Mouse (Mus musculus): ENCODE data around the gene Nol9. TPM values are rescaled to one million over a fixed set of nuclear protein-coding genes. Genes with fewer than 3 reads are reported as not detected.
"Not testable (repeated sequence)": the region's sequence is repeated elsewhere in the genome, so short reads cannot be mapped to it uniquely, and the experiment has no call there.

Gene Nol9
- total and polyA plus RNA-seq, 2 experiments from 2014 or later = 17.1 to 33.0 TPM

- WGBS = 53% methylated on average over 15 of the region's 15 CpGs
- H3K4me1 ChIP-seq (ENCODE audit: insufficient read depth, low read length) = peaks cover 25% of the 10 kb centered on the region
Observed at GRCm38 (mm10) chr4:152028456-152028855, 10.7 kb upstream of the Nol9 start.

GRCm38 (mm10) chr4:152029087-152029486 is 10.0 kb upstream of the Nol9 start:
- no peaks in the 10 kb centered on the region for H3K36me3 ChIP-seq (ENCODE audit: insufficient read depth, low read length)
- H3K27me3 ChIP-seq (ENCODE audit: insufficient read depth, low read length) = no peaks in the 10 kb centered on the region
- no peak overlapping the region for H3K27ac ChIP-seq
- peaks cover 25% of the 10 kb centered on the region for H3K4me1 ChIP-seq (ENCODE audit: insufficient read depth, low read length)
- DNase-seq (ENCODE audit: low spot score) (no peak), ATAC-seq (no peak)
- 34% methylated on average over 5 of the region's 5 CpGs for WGBS
- H3K9me3 ChIP-seq (ENCODE audit: low read length) = no peaks in the 10 kb centered on the region
- peak overlapping the region; percentile 96 for H3K4me2 ChIP-seq (ENCODE audit: low read depth, low read length)
- H3K4me3 ChIP-seq (ENCODE audit: low read length) = no peak overlapping the region; the same call in 1 of the 2 replicates
- no peak overlapping the region for H3K9ac ChIP-seq (replicated peaks; ENCODE audit: low read length)
- peak; percentile 56 for TF ChIP-seq CTCF (IDR thresholded peaks at IDR 0.05; ENCODE audit: low read depth)

More at GRCm38 (mm10) chr4:152028456-152028855, 10.7 kb upstream of the Nol9 start:
- no peaks in the 10 kb centered on the region for H3K36me3 ChIP-seq (ENCODE audit: insufficient read depth, low read length)
- no peaks in the 10 kb centered on the region for H3K27me3 ChIP-seq (ENCODE audit: insufficient read depth, low read length)
- ATAC-seq = no peak
- no peak for TF ChIP-seq CTCF (IDR thresholded peaks at IDR 0.05; ENCODE audit: low read depth)
- H3K27ac ChIP-seq = peak overlapping the region; percentile 68; the same call in 1 of the 2 replicates
- DNase-seq (ENCODE audit: low spot score) = no peak
- H3K4me2 ChIP-seq (ENCODE audit: low read depth, low read length) = peak overlapping the region; percentile 96
- peak overlapping the region; percentile 50; the same call in 1 of the 2 replicates for H3K9ac ChIP-seq (replicated peaks; ENCODE audit: low read length)
- H3K9me3 ChIP-seq (ENCODE audit: low read length) = no peaks in the 10 kb centered on the region
- H3K4me3 ChIP-seq (ENCODE audit: low read length) = peak overlapping the region; percentile 68

GRCm38 (mm10) chr4:152029997-152030396 is 9.1 kb upstream of the Nol9 start:
- no peaks in the 10 kb centered on the region for H3K36me3 ChIP-seq (ENCODE audit: insufficient read depth, low read length)
- WGBS = 36% methylated on average over 4 of the region's 4 CpGs
- DNase-seq (ENCODE audit: low spot score) = peak; percentile 66
- H3K4me3 ChIP-seq (ENCODE audit: low read length) = no peak overlapping the region
- H3K27ac ChIP-seq = no peak overlapping the region
- TF ChIP-seq CTCF (IDR thresholded peaks at IDR 0.05; ENCODE audit: low read depth) = peak; percentile 42
- H3K4me1 ChIP-seq (ENCODE audit: insufficient read depth, low read length) = peaks cover 25% of the 10 kb centered on the region
- no peak overlapping the region for H3K9ac ChIP-seq (replicated peaks; ENCODE audit: low read length)
- H3K9me3 ChIP-seq (ENCODE audit: low read length) = no peaks in the 10 kb centered on the region
- ATAC-seq = no peak
- peak overlapping the region; percentile 30 for H3K4me2 ChIP-seq (ENCODE audit: low read depth, low read length)
- H3K27me3 ChIP-seq (ENCODE audit: insufficient read depth, low read length) = no peaks in the 10 kb centered on the region

GRCm38 (mm10) chr4:152032922-152033321 is 6.2 kb upstream of the Nol9 start:
- WGBS = 90% methylated on average over 13 of the region's 13 CpGs
- ATAC-seq = no peak
- TF ChIP-seq CTCF (IDR thresholded peaks at IDR 0.05; ENCODE audit: low read depth) = no peak

GRCm38 (mm10) chr4:152036464-152036863 is 2.7 kb upstream of the Nol9 start:
- not testable (repeated sequence) for H3K9ac ChIP-seq (replicated peaks; ENCODE audit: low read length); H3K27ac ChIP-seq; H3K4me3 ChIP-seq (ENCODE audit: low read length); H3K4me1 ChIP-seq (ENCODE audit: insufficient read depth, low read length); H3K36me3 ChIP-seq (ENCODE audit: insufficient read depth, low read length); H3K27me3 ChIP-seq (ENCODE audit: insufficient read depth, low read length); DNase-seq (ENCODE audit: low spot score); H3K9me3 ChIP-seq (ENCODE audit: low read length); ATAC-seq; H3K4me2 ChIP-seq (ENCODE audit: low read depth, low read length)
- TF ChIP-seq CTCF (IDR thresholded peaks at IDR 0.05; ENCODE audit: low read depth) = peak; percentile 40; the same call in 1 of the 2 replicates
- 89% methylated on average over 6 of the region's 6 CpGs for WGBS

More at GRCm38 (mm10) chr4:152032922-152033321, 6.2 kb upstream of the Nol9 start:
- H3K9me3 ChIP-seq (ENCODE audit: low read length) = no peaks in the 10 kb centered on the region
- no peak overlapping the region for H3K4me2 ChIP-seq (ENCODE audit: low read depth, low read length)
- DNase-seq (ENCODE audit: low spot score) = no peak
- H3K9ac ChIP-seq (replicated peaks; ENCODE audit: low read length) = no peak overlapping the region
- no peaks in the 10 kb centered on the region for H3K36me3 ChIP-seq (ENCODE audit: insufficient read depth, low read length)
- no peak overlapping the region for H3K4me3 ChIP-seq (ENCODE audit: low read length)
- H3K27me3 ChIP-seq (ENCODE audit: insufficient read depth, low read length) = no peaks in the 10 kb centered on the region
- peaks cover 9% of the 10 kb centered on the region for H3K4me1 ChIP-seq (ENCODE audit: insufficient read depth, low read length)
- no peak overlapping the region for H3K27ac ChIP-seq

- H3K4me3 ChIP-seq (ENCODE audit: low read length) = peak within 1 kb of the TSS; percentile 80
- TF ChIP-seq CTCF (IDR thresholded peaks at IDR 0.05; ENCODE audit: low read depth) = no peak
- H3K9ac ChIP-seq (replicated peaks; ENCODE audit: low read length) = peak within 1 kb of the TSS; percentile 70
- H3K27me3 ChIP-seq (ENCODE audit: insufficient read depth, low read length) = no peaks in the 10 kb centered on the region
- ATAC-seq (no peak), DNase-seq (ENCODE audit: low spot score) (peak; percentile 21)
- peaks cover 25% of the 10 kb centered on the region for H3K36me3 ChIP-seq (ENCODE audit: insufficient read depth, low read length)
- peak within 1 kb of the TSS; percentile 86 for H3K4me2 ChIP-seq (ENCODE audit: low read depth, low read length)
- H3K4me1 ChIP-seq (ENCODE audit: insufficient read depth, low read length) = peaks cover 7% of the 10 kb centered on the region; the same call in 1 of the 2 replicates
- H3K9me3 ChIP-seq (ENCODE audit: low read length) = no peaks in the 10 kb centered on the region
- WGBS = 49% methylated on average over 10 of the region's 10 CpGs
- H3K27ac ChIP-seq = peak within 1 kb of the TSS; percentile 17; the same call in 1 of the 2 replicates
Observed at GRCm38 (mm10) chr4:152038225-152038984, 716 bp upstream of the Nol9 start, which contains the start of gene Tas1r1. TSS of gene Tas1r1 (minus strand) at chr4:152038568.

Measured in hindbrain, postnatal 0 days (tissue).